Mouse (Mus musculus): ENCODE results near the gene Kmt5b.

- TF ChIP-seq MAZ (IDR thresholded peaks at IDR 0.05; ENCODE audit: low read depth, low read length) (no peak), RAD21 (IDR thresholded peaks at IDR 0.05; ENCODE audit: low read depth, low read length) (no peak), CTCF (IDR thresholded peaks at IDR 0.05 in 2 of 3, conservative IDR thresholded peaks at IDR 0.05 in 1 of 3; ENCODE audit: control insufficient read depth in 1 of 3, insufficient read depth in 1 of 3, low read depth in 2 of 3, low read length in 3 of 3, poor library complexity in 1 of 3, severe bottlenecking in 1 of 3) (no peak), SIN3A (IDR thresholded peaks at IDR 0.05; ENCODE audit: low read length) (no peak), TAL1 (IDR thresholded peaks at IDR 0.05; ENCODE audit: low read length) (no peak), USF1 (IDR thresholded peaks at IDR 0.05; ENCODE audit: low read depth, low read length) (no peak), EP300 (IDR thresholded peaks at IDR 0.05; ENCODE audit: low read depth in 1 of 2, low read length in 2 of 2) (no peak), POLR2A (IDR thresholded peaks at IDR 0.05; ENCODE audit: control insufficient read depth in 1 of 2, insufficient read depth in 1 of 2, low read depth in 1 of 2, low read length in 2 of 2, poor library complexity in 1 of 2) (no peak)
Measured at GRCm38 (mm10) chr19:3739650-3740049, 27.6 kb upstream of the Kmt5b start.
